Mouse (Mus musculus) midbrain, embryonic 16.5 days (tissue): ENCODE measurements around the gene 2900011O08Rik. TPM values are rescaled to one million over a fixed set of nuclear protein-coding genes. Genes with fewer than 3 reads are reported as not detected.

ENCODE experiments used
- ATAC-seq: fragments of 200-750 bp; cut with Nextera tagmentation; 2 replicates; pipeline ENCODE4 v1.8.0; 2017; ENCODE audit warnings: moderate TSS enrichment
- H3K27ac ChIP-seq: fragments of 300-500 bp; sonication (generic); 2 replicates; pipeline ENCODE4 v1.5.1; 2014; ENCODE audit warnings: mild to moderate bottlenecking, low read length, mixed read lengths
- H3K27me3 ChIP-seq: fragments of 300-500 bp; sonication (generic); 2 replicates; pipeline ENCODE4 v1.6.1; 2014; ENCODE audit warnings: low read depth, low read length, mixed read lengths; ENCODE audit not compliant: control insufficient read depth, insufficient read depth
- H3K36me3 ChIP-seq: fragments of 300-500 bp; sonication (generic); 2 replicates; pipeline ENCODE4 v1.6.1; 2014; ENCODE audit warnings: mild to moderate bottlenecking, low read length, moderate library complexity, mixed read lengths; ENCODE audit not compliant: control insufficient read depth, insufficient read depth
- H3K4me1 ChIP-seq: fragments of 300-500 bp; sonication (generic); 2 replicates; pipeline ENCODE4 v1.6.1; 2014; ENCODE audit warnings: mild to moderate bottlenecking, low read length, mixed read lengths; ENCODE audit not compliant: control insufficient read depth, insufficient read depth
- H3K4me2 ChIP-seq: fragments of 300-500 bp; sonication (generic); 2 replicates; pipeline ENCODE4 v1.6.1; 2014; ENCODE audit warnings: mild to moderate bottlenecking, low read length, mixed read lengths
- H3K4me3 ChIP-seq: fragments of 300-500 bp; sonication (generic); 2 replicates; pipeline ENCODE4 v1.5.1; 2014; ENCODE audit warnings: low read depth, mild to moderate bottlenecking, low read length, moderate library complexity, mixed read lengths
- H3K9ac ChIP-seq: fragments of 300-500 bp; sonication (generic); 2 replicates; pipeline ENCODE4 v1.6.1; 2014; ENCODE audit warnings: low read depth, low read length, mixed read lengths
- H3K9me3 ChIP-seq: fragments of 300-500 bp; sonication (generic); replicated peaks from 2 replicates; pipeline ENCODE4 v1.6.1; 2014; ENCODE audit warnings: mild to moderate bottlenecking, low read length, mixed read lengths; ENCODE audit not compliant: control insufficient read depth, poor library complexity, severe bottlenecking
- WGBS: fragments of 180-500 bp; shearing (Covaris S2); extraction: QIAGEN DNeasy Blood & Tissue Kit; methylation state at CpG from one replicate; pipeline ENCODE4 v1.1.7; 2014; 5-methylcytosine and 5-hydroxymethylcytosine counted together
- polyA plus RNA-seq: library from polyadenylated mRNA; unstranded; fragments of >200 nt; fragmentation: Nextera tagmentation; extraction: Ambion mirVana; gene quantifications from 2 replicates; pipeline ENCODE4 v1.2.1, GENCODE M21; 2015

2900011O08Rik gene
- polyA plus RNA-seq, 1 experiment from 2014 or later: 216 TPM

DNA sequence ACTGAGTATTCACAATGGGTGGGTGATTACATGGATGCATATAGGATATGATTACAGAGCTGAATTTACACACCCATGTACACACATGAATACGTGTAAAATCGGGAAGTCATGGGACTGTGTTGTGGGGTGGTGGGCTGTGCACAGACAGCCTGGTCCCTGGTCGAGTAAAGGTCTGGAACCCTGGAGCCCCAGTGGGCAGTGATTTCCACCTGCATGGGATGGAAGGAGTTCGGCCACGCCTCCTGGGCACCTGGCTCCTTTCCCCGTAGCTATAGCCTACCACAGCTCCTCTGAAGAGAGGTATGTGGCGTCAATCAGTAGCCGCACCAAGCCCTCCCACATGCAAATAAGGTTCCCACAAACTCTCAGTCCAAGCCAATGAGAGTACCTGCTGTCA, 30.9 kb downstream of the 2900011O08Rik start:
- Histone ChIP-seq H3K9ac (no peak overlapping the region), H3K4me1 (no peaks in the 10 kb centered on the region), H3K4me2 (no peak overlapping the region), H3K27ac (no peak overlapping the region), H3K4me3 (no peak overlapping the region), H3K36me3 (peaks cover 2% of the 10 kb centered on the region; the same call in 1 of the 2 replicates), H3K27me3 (no peaks in the 10 kb centered on the region), H3K9me3 (no peaks in the 10 kb centered on the region)
- WGBS: 92% methylated on average over 8 of the region's 8 CpGs
- ATAC-seq: no peak

GRCm38 (mm10) chr16:14021166-14021822, 34.9 kb downstream of the 2900011O08Rik start:
- Histone ChIP-seq H3K4me2 (no peak overlapping the region), H3K27me3 (no peaks in the 10 kb centered on the region), H3K9ac (no peak overlapping the region), H3K4me3 (no peak overlapping the region), H3K36me3 (peaks cover 2% of the 10 kb centered on the region; the same call in 1 of the 2 replicates), H3K27ac (no peak overlapping the region), H3K4me1 (no peaks in the 10 kb centered on the region), H3K9me3 (no peaks in the 10 kb centered on the region)
- ATAC-seq: no peak
- whole genome bisulfite sequencing: 80% methylated on average over 3 of the region's 3 CpGs

DNA sequence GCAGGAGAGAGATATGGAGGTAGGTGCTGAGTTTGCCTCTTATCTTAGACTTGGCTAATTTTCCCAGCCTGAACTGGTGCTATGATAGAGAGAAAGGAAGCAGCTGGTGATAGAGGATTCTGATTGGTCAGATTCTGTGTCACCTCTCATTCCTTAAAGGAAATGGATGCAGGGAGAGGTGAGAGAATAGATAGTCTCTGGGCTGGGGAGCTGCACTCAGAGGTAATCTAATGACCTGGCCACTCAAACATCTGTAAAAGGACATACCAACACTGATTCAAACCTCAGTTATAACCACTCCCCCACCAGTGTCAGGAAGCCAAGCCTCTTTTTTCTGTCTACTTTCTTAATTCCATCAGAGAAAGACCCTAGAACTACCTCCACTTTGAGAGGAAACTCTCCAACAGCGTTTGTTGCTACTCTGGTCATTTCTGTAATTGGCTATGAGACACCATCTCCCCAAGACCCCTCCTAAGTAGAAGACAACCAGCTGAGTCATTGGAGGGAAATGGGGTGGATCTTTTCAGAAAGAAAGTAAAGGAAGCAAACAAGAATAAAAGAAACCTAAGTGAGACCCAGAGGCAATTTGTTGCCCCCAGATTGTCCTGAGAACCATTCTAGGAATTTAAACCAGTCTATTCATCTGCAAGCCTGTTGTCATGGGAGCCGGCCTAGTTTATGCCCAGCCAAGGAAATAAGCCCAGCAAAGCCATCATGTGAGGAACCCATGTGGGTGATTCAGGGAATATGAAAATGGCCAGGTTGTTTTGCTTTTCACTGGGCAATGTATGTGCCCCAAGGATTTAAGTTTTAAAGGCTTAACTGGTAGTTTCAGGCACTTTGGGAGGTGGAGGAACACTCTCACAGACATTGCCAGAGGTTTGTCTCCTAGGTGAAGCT, 38.9 kb downstream of the 2900011O08Rik start:
- H3K36me3 ChIP-seq: no peaks in the 10 kb centered on the region
- no peak for ATAC-seq
- no peak overlapping the region for H3K27ac ChIP-seq
- no peaks in the 10 kb centered on the region for H3K27me3 ChIP-seq
- H3K9me3 ChIP-seq: no peaks in the 10 kb centered on the region
- no peak overlapping the region for H3K4me3 ChIP-seq
- 47% methylated on average over 2 of the region's 2 CpGs for WGBS
- no peak overlapping the region for H3K9ac ChIP-seq
- no peaks in the 10 kb centered on the region for H3K4me1 ChIP-seq
- no peak overlapping the region for H3K4me2 ChIP-seq

- Histone ChIP-seq H3K27ac (no peak overlapping the region), H3K27me3 (no peaks in the 10 kb centered on the region), H3K4me2 (no peak overlapping the region), H3K4me3 (no peak overlapping the region), H3K4me1 (no peaks in the 10 kb centered on the region), H3K36me3 (no peaks in the 10 kb centered on the region), H3K9me3 (no peaks in the 10 kb centered on the region), H3K9ac (no peak overlapping the region)
- ATAC-seq: no peak
- WGBS: 60% methylated on average over 2 of the region's 2 CpGs
Measured at GRCm38 (mm10) chr16:14029072-14029471, 42.7 kb downstream of the 2900011O08Rik start.

- Histone ChIP-seq H3K9ac (no peak overlapping the region), H3K36me3 (no peaks in the 10 kb centered on the region), H3K4me2 (no peak overlapping the region), H3K27me3 (no peaks in the 10 kb centered on the region), H3K9me3 (no peaks in the 10 kb centered on the region), H3K27ac (no peak overlapping the region), H3K4me1 (no peaks in the 10 kb centered on the region), H3K4me3 (no peak overlapping the region)
- 68% methylated on average over 2 of the region's 2 CpGs for WGBS
- no peak for ATAC-seq
Measured at GRCm38 (mm10) chr16:14029851-14030250, 43.4 kb downstream of the 2900011O08Rik start.

GRCm38 (mm10) chr16:14030650-14031049, 44.2 kb downstream of the 2900011O08Rik start:
- ATAC-seq: no peak

DNA sequence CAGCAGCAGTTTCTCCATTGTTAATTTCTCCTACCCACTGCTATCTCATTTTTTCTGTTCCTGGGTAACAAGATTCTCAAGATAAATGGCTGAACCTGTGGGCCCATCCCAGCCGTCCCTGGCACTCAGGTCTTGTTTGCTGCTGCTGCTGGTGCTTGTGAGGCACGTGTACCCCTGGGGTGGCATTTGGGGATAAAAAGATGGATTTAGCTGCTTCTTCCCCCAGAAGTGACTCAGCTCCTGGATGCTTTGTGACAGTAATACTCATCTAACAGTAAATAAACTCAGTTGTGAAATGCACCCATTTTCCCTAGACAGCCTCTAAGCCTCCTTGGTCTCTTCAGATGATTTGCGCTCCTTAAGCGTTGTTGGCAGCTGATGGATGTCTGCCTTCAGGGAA, 46.7 kb downstream of the 2900011O08Rik start:
- Histone ChIP-seq H3K9me3 (no peaks in the 10 kb centered on the region), H3K9ac (no peak overlapping the region), H3K27ac (no peak overlapping the region), H3K4me2 (no peak overlapping the region), H3K4me3 (no peak overlapping the region), H3K27me3 (no peaks in the 10 kb centered on the region), H3K4me1 (no peaks in the 10 kb centered on the region), H3K36me3 (no peaks in the 10 kb centered on the region)
- no peak for ATAC-seq
- WGBS: 84% methylated on average over 4 of the region's 4 CpGs

More at GRCm38 (mm10) chr16:14030650-14031049, 44.2 kb downstream of the 2900011O08Rik start:
- Histone ChIP-seq H3K4me3 (no peak overlapping the region), H3K4me1 (no peaks in the 10 kb centered on the region), H3K9ac (no peak overlapping the region), H3K9me3 (no peaks in the 10 kb centered on the region), H3K27ac (no peak overlapping the region), H3K27me3 (no peaks in the 10 kb centered on the region), H3K36me3 (no peaks in the 10 kb centered on the region), H3K4me2 (no peak overlapping the region)
- 90% methylated on average over 4 of the region's 4 CpGs for WGBS

DNA sequence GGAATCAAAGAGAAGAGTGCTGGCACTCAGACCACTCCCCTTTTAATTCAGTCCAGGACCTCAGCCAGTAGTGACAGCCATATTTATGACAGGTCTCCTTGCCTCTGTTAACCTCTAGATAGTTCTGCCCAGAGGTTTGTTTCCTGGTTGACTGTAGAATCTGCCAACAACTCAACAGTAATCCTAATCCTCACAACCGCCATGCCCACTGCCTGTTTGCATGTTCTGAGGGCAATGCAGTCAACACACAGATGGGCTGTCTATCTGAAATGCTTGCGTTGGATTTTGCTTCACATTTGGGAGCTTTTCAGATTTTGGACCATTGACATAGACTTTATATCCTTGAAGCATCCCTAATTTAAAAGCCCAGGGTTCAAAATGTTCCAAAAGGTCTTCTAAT, 56.0 kb downstream of the 2900011O08Rik start:
- no peak overlapping the region for H3K4me2 ChIP-seq
- H3K4me3 ChIP-seq: no peak overlapping the region
- H3K27ac ChIP-seq: no peak overlapping the region
- ATAC-seq: no peak
- H3K9me3 ChIP-seq: no peaks in the 10 kb centered on the region; the same call in 1 of the 2 replicates
- WGBS: 93% methylated on average over 2 of the region's 2 CpGs
- H3K36me3 ChIP-seq: no peaks in the 10 kb centered on the region
- H3K4me1 ChIP-seq: no peaks in the 10 kb centered on the region
- H3K9ac ChIP-seq: no peak overlapping the region
- no peaks in the 10 kb centered on the region for H3K27me3 ChIP-seq

DNA sequence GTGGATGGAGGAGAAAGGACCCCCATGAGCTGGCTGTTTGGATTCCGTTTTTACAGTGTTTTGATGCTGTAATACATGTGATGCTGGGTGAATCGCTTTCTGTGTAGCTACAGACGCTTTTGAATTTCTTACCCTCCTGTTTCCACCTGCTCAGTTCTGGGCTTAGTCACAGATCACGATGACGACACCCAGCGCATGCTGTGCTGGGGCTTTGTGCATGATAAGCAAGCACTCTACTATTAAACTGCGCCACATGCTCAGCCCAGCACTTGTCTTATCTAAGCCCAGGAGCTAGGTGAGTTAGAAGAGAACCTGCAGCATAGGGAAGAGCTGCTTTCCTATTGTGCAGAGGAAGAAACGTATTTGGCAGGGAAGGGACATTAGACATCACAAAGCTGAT, 58.3 kb downstream of the 2900011O08Rik start:
- Histone ChIP-seq H3K27me3 (no peaks in the 10 kb centered on the region), H3K4me3 (no peak overlapping the region), H3K9me3 (no peaks in the 10 kb centered on the region), H3K36me3 (no peaks in the 10 kb centered on the region), H3K4me2 (no peak overlapping the region), H3K27ac (no peak overlapping the region), H3K4me1 (no peaks in the 10 kb centered on the region), H3K9ac (no peak overlapping the region)
- ATAC-seq: no peak
- 73% methylated on average over 8 of the region's 8 CpGs for WGBS
